In genomic region chr1:139267844-139268243, GRCm38 (mm10) we compare ENCODE assay signal across 9 mouse cellular contexts.
A peak's percentile ranks its signal among the peaks of the same experiment; 100 is the strongest.
DNase-seq lines count a peak whose midpoint lies in the region; ATAC-seq and TF ChIP-seq lines count a peak whose summit lies in the region.
"Had no signal": no experiment of that assay in that cellular context is flagged by ENCODE, and none has a peak within 500 bp of the region (broad histone marks: within the 10 kb centered on the region; RNA-seq: fewer than 3 reads in every experiment).

No protein-coding gene starts in this region.

- no peak for TF ChIP-seq POLR2A in heart, adult 2 months (IDR thresholded peaks at IDR 0.05; ENCODE audit: insufficient read depth, low read depth, low read length)

- H3K4me1 ChIP-seq in heart, adult 2 months (ENCODE audit: control insufficient read depth, insufficient read depth, low read length): no peaks in the 10 kb centered on the region
- H3K4me1 ChIP-seq in heart, embryonic 12.5 days (replicated peaks): no peaks in the 10 kb centered on the region
- H3K4me1 ChIP-seq: liver, embryonic 15.5 days had no signal

- no peak for TF ChIP-seq EP300 in heart, adult 2 months (IDR thresholded peaks at IDR 0.05; ENCODE audit: insufficient read depth, low read depth, low read length)

- no peak for DNase-seq in heart, adult 2 months
- DNase-seq in CD8-positive naive resting alpha-beta T cell, adult 2 months (ENCODE audit: low read depth in 2 of 2, low spot score in 2 of 2): peak; percentile 17 to 25
- DNase-seq in cerebellum, adult 18-20 months: peak; percentile 28 to 39
- DNase-seq in frontal cortex, adult 2 months (ENCODE audit: extremely low spot score in 1 of 2, low spot score in 1 of 2): peak; percentile 26 to 82
- peak; percentile 57 to 75 for DNase-seq in layer of hippocampus, adult 2 months (ENCODE audit: low spot score in 2 of 2)
- DNase-seq in testis, postnatal 10 days (ENCODE audit: low spot score): peak; percentile 48

- intact Hi-C loops in heart, adult 2 months (cut with DNase I): loop anchor here (2.0 to 5.0 kb wide), 2 partner anchors 111 to 433 kb away; no protein-coding TSS in a partner anchor

- H3K9ac ChIP-seq in heart, adult 2 months (ENCODE audit: low read depth, low read length): no peak overlapping the region
- no peak overlapping the region for H3K9ac ChIP-seq in heart, embryonic 12.5 days
- H3K9ac ChIP-seq: liver, embryonic 15.5 days had no signal

- no peaks in the 10 kb centered on the region for H3K9me3 ChIP-seq in heart, embryonic 12.5 days (replicated peaks)
- H3K9me3 ChIP-seq: liver, embryonic 15.5 days had no signal

- H3K4me2 ChIP-seq in heart, embryonic 12.5 days: no peak overlapping the region
- H3K4me2 ChIP-seq: liver, embryonic 15.5 days had no signal

- no peaks in the 10 kb centered on the region for H3K27me3 ChIP-seq in heart, adult 2 months (ENCODE audit: control insufficient read depth, insufficient read depth, low read length)
- H3K27me3 ChIP-seq in heart, embryonic 12.5 days (replicated peaks): no peaks in the 10 kb centered on the region
- H3K27me3 ChIP-seq: liver, embryonic 15.5 days had no signal

- no peaks in the 10 kb centered on the region for H3K36me3 ChIP-seq in heart, adult 2 months (ENCODE audit: control insufficient read depth, insufficient read depth, low read length)
- no peaks in the 10 kb centered on the region for H3K36me3 ChIP-seq in heart, embryonic 12.5 days
- H3K36me3 ChIP-seq: liver, embryonic 15.5 days had no signal

- peak; percentile 90 for TF ChIP-seq CTCF in heart, adult 2 months (IDR thresholded peaks at IDR 0.05)
- peak; percentile 97 for TF ChIP-seq CTCF in layer of hippocampus, adult 2 months (conservative IDR thresholded peaks at IDR 0.05)

- H3K4me3 ChIP-seq in heart, adult 2 months: no peak overlapping the region
- H3K4me3 ChIP-seq in heart, embryonic 12.5 days: no peak overlapping the region
- H3K4me3 ChIP-seq in layer of hippocampus, adult 2 months: no peak overlapping the region
- H3K4me3 ChIP-seq: liver, embryonic 15.5 days had no signal

- no peaks in the 10 kb centered on the region for H3K79me2 ChIP-seq in heart, adult 2 months (replicated peaks; ENCODE audit: control insufficient read depth, insufficient read depth, low read length)

- no peak for ATAC-seq in heart, embryonic 12.5 days (ENCODE audit: insufficient number of reproducible peaks, low FRiP score)
- peak; percentile 97 for ATAC-seq in megakaryocyte-erythroid progenitor cell, adult 5-6 weeks (replicated peaks; ENCODE audit: low FRiP score, low TSS enrichment, poor library complexity, severe bottlenecking)

- 19% methylated on average over 6 of the region's 6 CpGs for WGBS in heart, adult 2 months
- WGBS in heart, embryonic 12.5 days: 27% methylated on average over 6 of the region's 6 CpGs

- H3K27ac ChIP-seq in heart, adult 2 months: no peak overlapping the region
- H3K27ac ChIP-seq in heart, embryonic 12.5 days (ENCODE audit: poor library complexity, severe bottlenecking): no peak overlapping the region
- H3K27ac ChIP-seq in layer of hippocampus, adult 2 months: no peak overlapping the region
- H3K27ac ChIP-seq: liver, embryonic 15.5 days had no signal

Comparison
In these comparisons a context has a peak if more than half of its experiments do, and no peak if none do; other contexts are left out.
1. DNase-seq: peak in CD8-positive naive resting alpha-beta T cell, adult 2 months (2 of 2), cerebellum, adult 18-20 months (2 of 2), frontal cortex, adult 2 months (2 of 2), layer of hippocampus, adult 2 months (2 of 2) and testis, postnatal 10 days (single experiment); none in heart, adult 2 months (0 of 2).